Mouse (Mus musculus) kidney, embryonic 14.5 days (tissue): Measurements from ENCODE around the gene Sesn1. TPM values are rescaled to one million over a fixed set of nuclear protein-coding genes. Genes with fewer than 3 reads are reported as not detected.

Source experiments
- ATAC-seq: fragments of 200-750 bp; cut with Nextera tagmentation; 2 replicates; pipeline ENCODE4 v1.8.0; 2017; ENCODE audit warnings: moderate number of reproducible peaks, mild to moderate bottlenecking, moderate TSS enrichment, moderate library complexity; ENCODE audit not compliant: low FRiP score, low TSS enrichment
- H3K27ac ChIP-seq: fragments of 300-500 bp; sonication (generic); 2 replicates; pipeline ENCODE4 v1.5.1; 2014; ENCODE audit warnings: low read depth, mild to moderate bottlenecking, low read length, moderate library complexity, mixed read lengths
- H3K27me3 ChIP-seq: fragments of 300-500 bp; sonication (generic); 2 replicates; pipeline ENCODE4 v1.6.1; 2014; ENCODE audit warnings: mild to moderate bottlenecking, low read length; ENCODE audit not compliant: control insufficient read depth, insufficient read depth
- H3K36me3 ChIP-seq: fragments of 300-500 bp; sonication (generic); 2 replicates; pipeline ENCODE4 v1.6.1; 2014; ENCODE audit warnings: low read length, mixed read lengths; ENCODE audit not compliant: control insufficient read depth, insufficient read depth
- H3K4me1 ChIP-seq: fragments of 300-500 bp; sonication (generic); 2 replicates; pipeline ENCODE4 v1.6.1; 2014; ENCODE audit warnings: low read length, mixed read lengths; ENCODE audit not compliant: control insufficient read depth, insufficient read depth
- H3K4me2 ChIP-seq: fragments of 300-500 bp; sonication (generic); replicated peaks from 2 replicates; pipeline ENCODE4 v1.6.1; 2014; ENCODE audit warnings: low read depth, mild to moderate bottlenecking, low read length
- H3K4me3 ChIP-seq: fragments of 300-500 bp; sonication (generic); 2 replicates; pipeline ENCODE4 v1.5.1; 2014; ENCODE audit warnings: mild to moderate bottlenecking, low read length
- H3K9ac ChIP-seq: fragments of 300-500 bp; sonication (generic); 2 replicates; pipeline ENCODE4 v1.6.1; 2014; ENCODE audit warnings: low read depth, mild to moderate bottlenecking, low read length, moderate library complexity
- H3K9me3 ChIP-seq: fragments of 300-500 bp; sonication (generic); 2 replicates; pipeline ENCODE4 v1.6.1; 2016; ENCODE audit warnings: low read length; ENCODE audit not compliant: control insufficient read depth
- WGBS: fragments of 180-500 bp; shearing (Covaris S2); extraction: QIAGEN DNeasy Blood & Tissue Kit; methylation state at CpG from one replicate; pipeline ENCODE4 v1.1.7; 2014; 5-methylcytosine and 5-hydroxymethylcytosine counted together
- polyA plus RNA-seq: library from polyadenylated mRNA; unstranded; fragments of >200 nt; fragmentation: Nextera tagmentation; extraction: Ambion mirVana; gene quantifications from 2 replicates; pipeline ENCODE4 v1.2.1, GENCODE M21; 2014

Sesn1 gene
- polyA plus RNA-seq, 1 experiment from 2014 or later = 32.1 TPM

GRCm38 (mm10) chr10:41847737-41848136 is 38.0 kb downstream of the Sesn1 start:
- H3K27me3 ChIP-seq = no peaks in the 10 kb centered on the region
- H3K9me3 ChIP-seq = no peaks in the 10 kb centered on the region
- H3K4me3 ChIP-seq = no peak overlapping the region
- H3K4me2 ChIP-seq = no peak overlapping the region
- H3K27ac ChIP-seq = no peak overlapping the region
- no peaks in the 10 kb centered on the region for H3K36me3 ChIP-seq
- H3K4me1 ChIP-seq = no peaks in the 10 kb centered on the region
- no peak for ATAC-seq
- 94% methylated on average over 8 of the region's 8 CpGs for WGBS
- H3K9ac ChIP-seq = no peak overlapping the region

GRCm38 (mm10) chr10:41848721-41849120 is 39.0 kb downstream of the Sesn1 start:
- Histone ChIP-seq H3K4me2 (no peak overlapping the region), H3K9me3 (no peaks in the 10 kb centered on the region)
- 88% methylated on average over 2 of the region's 2 CpGs for WGBS

GRCm38 (mm10) chr10:41859820-41860219 is 50.1 kb downstream of the Sesn1 start:
- Histone ChIP-seq H3K9me3 (no peaks in the 10 kb centered on the region), H3K4me3 (no peak overlapping the region), H3K27ac (no peak overlapping the region), H3K36me3 (no peaks in the 10 kb centered on the region; the same call in 1 of the 2 replicates), H3K9ac (no peak overlapping the region), H3K4me1 (no peaks in the 10 kb centered on the region), H3K4me2 (no peak overlapping the region), H3K27me3 (no peaks in the 10 kb centered on the region)
- ATAC-seq = 0 out of 2 replicates have a peak, but pooled peaks have one; percentile 12

More at GRCm38 (mm10) chr10:41848721-41849120, 39.0 kb downstream of the Sesn1 start:
- H3K4me1 ChIP-seq = no peaks in the 10 kb centered on the region
- no peaks in the 10 kb centered on the region for H3K36me3 ChIP-seq
- H3K4me3 ChIP-seq = no peak overlapping the region
- H3K27me3 ChIP-seq = no peaks in the 10 kb centered on the region
- H3K9ac ChIP-seq = no peak overlapping the region
- no peak overlapping the region for H3K27ac ChIP-seq
- ATAC-seq = no peak

- Histone ChIP-seq H3K4me3 (no peak overlapping the region), H3K27ac (no peak overlapping the region)
- WGBS = 49% methylated on average over 2 of the region's 2 CpGs
These were observed 50.5 kb downstream of the Sesn1 start for GRCm38 (mm10) chr10:41860275-41860688.

GRCm38 (mm10) chr10:41863053-41863452 is 53.3 kb downstream of the Sesn1 start:
- peaks cover 12% of the 10 kb centered on the region; the same call in 1 of the 2 replicates for H3K4me1 ChIP-seq
- H3K9ac ChIP-seq = no peak overlapping the region
- H3K27ac ChIP-seq = no peak overlapping the region
- H3K4me3 ChIP-seq = no peak overlapping the region
- WGBS = 71% methylated on average over 2 of the region's 2 CpGs
- H3K9me3 ChIP-seq = no peaks in the 10 kb centered on the region
- no peak overlapping the region for H3K4me2 ChIP-seq
- H3K36me3 ChIP-seq = no peaks in the 10 kb centered on the region; the same call in 1 of the 2 replicates
- no peaks in the 10 kb centered on the region for H3K27me3 ChIP-seq
- no peak for ATAC-seq

More at GRCm38 (mm10) chr10:41860275-41860688, 50.5 kb downstream of the Sesn1 start:
- Histone ChIP-seq H3K36me3 (no peaks in the 10 kb centered on the region; the same call in 1 of the 2 replicates), H3K4me2 (no peak overlapping the region), H3K9ac (no peak overlapping the region), H3K4me1 (no peaks in the 10 kb centered on the region), H3K27me3 (no peaks in the 10 kb centered on the region), H3K9me3 (no peaks in the 10 kb centered on the region)
- peak; percentile 64; the same call in 1 of the 2 replicates for ATAC-seq

- Histone ChIP-seq H3K4me3 (no peak overlapping the region), H3K9me3 (no peaks in the 10 kb centered on the region), H3K9ac (no peak overlapping the region), H3K36me3 (no peaks in the 10 kb centered on the region), H3K4me2 (no peak overlapping the region), H3K4me1 (peaks cover 19% of the 10 kb centered on the region; the same call in 1 of the 2 replicates), H3K27me3 (no peaks in the 10 kb centered on the region), H3K27ac (peak overlapping the region; percentile 76)
- WGBS = 32% methylated on average over 3 of the region's 3 CpGs
- ATAC-seq = peak; percentile 60; the same call in 1 of the 2 replicates
These were observed 56.5 kb downstream of the Sesn1 start for GRCm38 (mm10) chr10:41866069-41866837.

- Histone ChIP-seq H3K36me3 (no peaks in the 10 kb centered on the region), H3K4me3 (no peak overlapping the region), H3K9ac (no peak overlapping the region), H3K4me2 (no peak overlapping the region), H3K4me1 (peaks cover 19% of the 10 kb centered on the region; the same call in 1 of the 2 replicates), H3K27me3 (no peaks in the 10 kb centered on the region), H3K9me3 (no peaks in the 10 kb centered on the region), H3K27ac (peak overlapping the region; percentile 76)
- ATAC-seq = no peak
These were observed 57.1 kb downstream of the Sesn1 start for GRCm38 (mm10) chr10:41866838-41867154.

GRCm38 (mm10) chr10:41867956-41868355 is 58.2 kb downstream of the Sesn1 start:
- H3K27ac ChIP-seq = no peak overlapping the region
- ATAC-seq = no peak
- H3K36me3 ChIP-seq = no peaks in the 10 kb centered on the region
- H3K27me3 ChIP-seq = no peaks in the 10 kb centered on the region
- 60% methylated on average over 5 of the region's 5 CpGs for WGBS
- H3K4me2 ChIP-seq = no peak overlapping the region
- H3K9ac ChIP-seq = no peak overlapping the region
- peaks cover 19% of the 10 kb centered on the region; the same call in 1 of the 2 replicates for H3K4me1 ChIP-seq
- H3K4me3 ChIP-seq = no peak overlapping the region
- no peaks in the 10 kb centered on the region for H3K9me3 ChIP-seq

- Histone ChIP-seq H3K4me3 (no peak overlapping the region), H3K27me3 (no peaks in the 10 kb centered on the region), H3K4me2 (no peak overlapping the region), H3K4me1 (peaks cover 19% of the 10 kb centered on the region; the same call in 1 of the 2 replicates), H3K36me3 (no peaks in the 10 kb centered on the region), H3K9me3 (no peaks in the 10 kb centered on the region), H3K9ac (no peak overlapping the region), H3K27ac (no peak overlapping the region)
- 57% methylated on average over 2 of the region's 2 CpGs for WGBS
- ATAC-seq = no peak
These were observed 60.4 kb downstream of the Sesn1 start for GRCm38 (mm10) chr10:41870101-41870500.
